Mouse (Mus musculus) hindbrain, embryonic 16.5 days (tissue): Measurements from ENCODE around the gene AC140267.1. TPM values are rescaled to one million over a fixed set of nuclear protein-coding genes. Genes with fewer than 3 reads are reported as not detected.

Experiments used
- ATAC-seq: fragments of 200-750 bp; cut with Nextera tagmentation; 2 replicates; pipeline ENCODE4 v1.8.0; 2017; ENCODE audit warnings: moderate TSS enrichment, moderate library complexity
- H3K27ac ChIP-seq: fragments of 300-500 bp; sonication (generic); 2 replicates; pipeline ENCODE4 v1.5.1; 2014; ENCODE audit warnings: low read depth, mild to moderate bottlenecking, control low read depth, low read length, moderate library complexity
- H3K27me3 ChIP-seq: fragments of 300-500 bp; sonication (generic); replicated peaks from 2 replicates; pipeline ENCODE4 v1.6.1; 2014; ENCODE audit warnings: low read length; ENCODE audit not compliant: control insufficient read depth, insufficient read depth
- H3K36me3 ChIP-seq: fragments of 300-500 bp; sonication (generic); 2 replicates; pipeline ENCODE4 v1.6.1; 2014; ENCODE audit warnings: mild to moderate bottlenecking, low read length, moderate library complexity, mixed read lengths; ENCODE audit not compliant: control insufficient read depth, insufficient read depth
- H3K4me1 ChIP-seq: fragments of 300-500 bp; sonication (generic); 2 replicates; pipeline ENCODE4 v1.6.1; 2014; ENCODE audit warnings: low read depth, low read length; ENCODE audit not compliant: control insufficient read depth, insufficient read depth
- H3K4me2 ChIP-seq: fragments of 300-500 bp; sonication (generic); 2 replicates; pipeline ENCODE4 v1.6.1; 2014; ENCODE audit warnings: mild to moderate bottlenecking, low read length, control low read depth, moderate library complexity
- H3K4me3 ChIP-seq: fragments of 300-500 bp; sonication (generic); 2 replicates; pipeline ENCODE4 v1.5.1; 2014; ENCODE audit warnings: mild to moderate bottlenecking, low read length, control low read depth, moderate library complexity
- H3K9ac ChIP-seq: fragments of 300-500 bp; sonication (generic); 2 replicates; pipeline ENCODE4 v1.6.1; 2014; ENCODE audit warnings: low read depth, mild to moderate bottlenecking, control low read depth, low read length, moderate library complexity
- H3K9me3 ChIP-seq: fragments of 300-500 bp; sonication (generic); 2 replicates; pipeline ENCODE4 v1.6.1; 2014; ENCODE audit warnings: mild to moderate bottlenecking, low read length, moderate library complexity; ENCODE audit not compliant: control insufficient read depth
- whole genome bisulfite sequencing: fragments of 180-500 bp; shearing (Covaris S2); extraction: QIAGEN DNeasy Blood & Tissue Kit; methylation state at CpG from one replicate; pipeline ENCODE4 v1.1.7; 2014; 5-methylcytosine and 5-hydroxymethylcytosine counted together
- polyA plus RNA-seq: library from polyadenylated mRNA; unstranded; fragments of >200 nt; fragmentation: Nextera tagmentation; extraction: Ambion mirVana; gene quantifications from 2 replicates; pipeline ENCODE4 v1.2.1, GENCODE M21; 2015

The AC140267.1 gene
- polyA plus RNA-seq, 1 experiment from 2014 or later: not detected

GRCm38 (mm10) chr15:80277107-80277506 is 41.5 kb downstream of the AC140267.1 start:
- H3K9me3 ChIP-seq: no peaks in the 10 kb centered on the region
- H3K27me3 ChIP-seq: no peaks in the 10 kb centered on the region; the same call in 1 of the 2 replicates
- no peak overlapping the region for H3K27ac ChIP-seq
- no peak overlapping the region for H3K9ac ChIP-seq
- H3K4me1 ChIP-seq: peaks cover 3% of the 10 kb centered on the region
- no peaks in the 10 kb centered on the region for H3K36me3 ChIP-seq
- H3K4me3 ChIP-seq: no peak overlapping the region
- no peak for ATAC-seq
- no peak overlapping the region for H3K4me2 ChIP-seq
- 32% methylated on average over 9 of the region's 9 CpGs for WGBS

- WGBS: under 1% methylated on average over 6 of the region's 6 CpGs
- Histone ChIP-seq H3K36me3 (no peaks in the 10 kb centered on the region), H3K4me2 (no peak overlapping the region), H3K4me3 (no peak overlapping the region), H3K4me1 (peaks cover 3% of the 10 kb centered on the region; the same call in 1 of the 2 replicates), H3K27ac (no peak overlapping the region), H3K9ac (no peak overlapping the region; the same call in 1 of the 2 replicates), H3K27me3 (no peaks in the 10 kb centered on the region; the same call in 1 of the 2 replicates), H3K9me3 (no peaks in the 10 kb centered on the region)
- ATAC-seq: no peak
These were observed 42.0 kb downstream of the AC140267.1 start for GRCm38 (mm10) chr15:80277625-80278024.

GRCm38 (mm10) chr15:80278121-80278759 is 42.6 kb downstream of the AC140267.1 start:
- ATAC-seq: no peak
- H3K9ac ChIP-seq: no peak overlapping the region
- H3K4me1 ChIP-seq: peaks cover 3% of the 10 kb centered on the region; the same call in 1 of the 2 replicates

GRCm38 (mm10) chr15:80279053-80279452 is 43.4 kb downstream of the AC140267.1 start:
- WGBS: 100% methylated on average over 2 of the region's 2 CpGs
- Histone ChIP-seq H3K4me1 (peaks cover 3% of the 10 kb centered on the region; the same call in 1 of the 2 replicates), H3K4me2 (no peak overlapping the region), H3K36me3 (no peaks in the 10 kb centered on the region), H3K9me3 (no peaks in the 10 kb centered on the region), H3K9ac (no peak overlapping the region), H3K27me3 (no peaks in the 10 kb centered on the region; the same call in none of the 2 replicates), H3K4me3 (no peak overlapping the region), H3K27ac (no peak overlapping the region)
- no peak for ATAC-seq

More at GRCm38 (mm10) chr15:80278121-80278759, 42.6 kb downstream of the AC140267.1 start:
- Histone ChIP-seq H3K36me3 (no peaks in the 10 kb centered on the region), H3K27ac (no peak overlapping the region), H3K4me3 (no peak overlapping the region), H3K9me3 (no peaks in the 10 kb centered on the region), H3K27me3 (no peaks in the 10 kb centered on the region; the same call in none of the 2 replicates), H3K4me2 (no peak overlapping the region)
- 78% methylated on average over 5 of the region's 5 CpGs for WGBS

- Histone ChIP-seq H3K27ac (no peak overlapping the region), H3K4me1 (peaks cover 3% of the 10 kb centered on the region; the same call in 1 of the 2 replicates), H3K9ac (no peak overlapping the region), H3K36me3 (no peaks in the 10 kb centered on the region), H3K9me3 (no peaks in the 10 kb centered on the region), H3K4me3 (no peak overlapping the region), H3K4me2 (no peak overlapping the region), H3K27me3 (peaks cover under 1% of the 10 kb centered on the region)
- 24% methylated on average over 6 of the region's 6 CpGs for WGBS
- ATAC-seq: no peak
These were observed 45.0 kb downstream of the AC140267.1 start for GRCm38 (mm10) chr15:80280646-80281045.

Other genes starting within 250 kb of the AC140267.1 start
- 6.7 and 8.0 TPM in 2 replicates for gene Pdgfb, start 220.9 kb upstream of the AC140267.1 start, polyA plus RNA-seq
- 78.6 and 80.3 TPM in 2 replicates for gene Syngr1, start 144.5 kb upstream of the AC140267.1 start, polyA plus RNA-seq
- 523 and 556 TPM in 2 replicates for gene Rpl3, start 144.0 kb upstream of the AC140267.1 start, polyA plus RNA-seq
- gene Tab1, start 102.7 kb upstream of the AC140267.1 start, polyA plus RNA-seq: 37.1 and 39.9 TPM in 2 replicates
- 15.7 and 15.8 TPM in 2 replicates for gene Mgat3, start 62.1 kb upstream of the AC140267.1 start, polyA plus RNA-seq
- gene Mief1, start 1.8 kb upstream of the AC140267.1 start, polyA plus RNA-seq: 29.0 and 38.1 TPM in 2 replicates
- gene Atf4, start 19.3 kb downstream of the AC140267.1 start, polyA plus RNA-seq: 116 and 117 TPM in 2 replicates
- gene Rps19bp1, start 28.5 kb downstream of the AC140267.1 start, polyA plus RNA-seq: 70.6 and 70.7 TPM in 2 replicates
- 0.74 and 0.84 TPM in 2 replicates for gene Cacna1i, start 51.4 kb downstream of the AC140267.1 start, polyA plus RNA-seq